Comparison of ENCODE assay signal across 28 mouse cellular contexts in the genomic region with DNA sequence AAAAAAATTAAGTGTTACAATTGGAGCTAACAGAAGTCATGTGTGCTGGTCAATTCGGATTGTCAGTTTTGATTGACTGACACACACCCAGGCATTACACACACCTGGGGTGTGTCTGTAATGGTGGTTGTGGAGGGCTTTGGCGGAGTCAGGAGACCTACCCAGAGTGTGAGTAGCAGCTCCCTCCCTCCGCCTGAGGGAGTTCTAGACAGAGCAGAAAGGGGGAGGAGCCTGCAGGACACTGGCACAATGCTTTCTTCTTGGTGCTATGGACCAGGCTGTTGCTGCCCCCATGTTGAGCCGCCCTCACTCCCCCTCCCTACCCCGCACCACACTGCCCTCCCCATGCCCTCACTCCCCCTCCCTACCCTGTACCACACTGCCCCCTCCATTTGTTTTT. TPM values are rescaled to one million over a fixed set of nuclear protein-coding genes. Genes with fewer than 3 reads are reported as not detected.
DNase-seq lines count a peak whose midpoint lies in the region; ATAC-seq and TF ChIP-seq lines count a peak whose summit lies in the region.
"Had no signal": no experiment of that assay in that cellular context is flagged by ENCODE, and none has a peak within 500 bp of the region (broad histone marks: within the 10 kb centered on the region; RNA-seq: fewer than 3 reads in every experiment).

No protein-coding gene starts in this region.

- DNase-seq in kidney, postnatal 25 days = no peak
- no peak for DNase-seq in liver, postnatal 0 days
- DNase-seq in midbrain, embryonic 14.5 days = no peak
- DNase-seq in ZHBTc4 (ENCODE audit: low read depth, low spot score) = peak; percentile 41
- DNase-seq: adrenal gland, adult 8-10 months; cerebellum, adult 8-10 months; cerebellum, postnatal 25 days; gastrocnemius, postnatal 10 days; heart, postnatal 14 days; kidney, adult 2 months; layer of hippocampus, adult 9-11 months; right cerebral cortex, postnatal 25 days; thymus, adult 2 months; thymus, postnatal 36 days had no signal

- H3K4me2 ChIP-seq in kidney, embryonic 14.5 days (replicated peaks; ENCODE audit: low read depth, low read length) = no peak overlapping the region
- no peak overlapping the region for H3K4me2 ChIP-seq in liver, embryonic 12.5 days
- H3K4me2 ChIP-seq in liver, postnatal 0 days (ENCODE audit: low read depth, low read length) = no peak overlapping the region
- H3K4me2 ChIP-seq in midbrain, embryonic 14.5 days (ENCODE audit: low read length) = no peak overlapping the region
- H3K4me2 ChIP-seq in midbrain, embryonic 15.5 days = no peak overlapping the region
- H3K4me2 ChIP-seq: forebrain, embryonic 12.5 days; heart, embryonic 13.5 days; hindbrain, embryonic 15.5 days; limb, embryonic 15.5 days; midbrain, embryonic 11.5 days had no signal

- H3K27me3 ChIP-seq in kidney, embryonic 14.5 days (ENCODE audit: control insufficient read depth, insufficient read depth, low read length) = no peaks in the 10 kb centered on the region
- no peaks in the 10 kb centered on the region for H3K27me3 ChIP-seq in liver, embryonic 12.5 days (replicated peaks)
- H3K27me3 ChIP-seq in liver, postnatal 0 days (ENCODE audit: insufficient read depth, low read length) = no peaks in the 10 kb centered on the region
- H3K27me3 ChIP-seq in midbrain, embryonic 14.5 days (ENCODE audit: control insufficient read depth, insufficient read depth, low read length) = no peaks in the 10 kb centered on the region
- no peaks in the 10 kb centered on the region for H3K27me3 ChIP-seq in midbrain, embryonic 15.5 days (replicated peaks)
- H3K27me3 ChIP-seq: forebrain, embryonic 12.5 days; heart, embryonic 13.5 days; hindbrain, embryonic 15.5 days; limb, embryonic 15.5 days had no signal

- TF ChIP-seq EP300 in liver, postnatal 0 days (IDR thresholded peaks at IDR 0.05; ENCODE audit: low read depth) = no peak

- WGBS in kidney, embryonic 14.5 days = 61% methylated on average over 5 of the region's 5 CpGs
- 54% methylated on average over 5 of the region's 5 CpGs for WGBS in liver, embryonic 12.5 days (ENCODE audit: insufficient replicate concordance)
- WGBS in liver, postnatal 0 days (ENCODE audit: insufficient replicate concordance) = 56% methylated on average over 4 of the region's 5 CpGs
- WGBS in midbrain, embryonic 14.5 days = 53% methylated on average over 5 of the region's 5 CpGs
- WGBS in midbrain, embryonic 15.5 days = 42% methylated on average over 5 of the region's 5 CpGs

- no peaks in the 10 kb centered on the region for H3K4me1 ChIP-seq in kidney, embryonic 14.5 days (ENCODE audit: control insufficient read depth, insufficient read depth, low read length)
- no peaks in the 10 kb centered on the region for H3K4me1 ChIP-seq in liver, embryonic 12.5 days
- peaks cover 2% of the 10 kb centered on the region; the same call in 1 of the 2 replicates for H3K4me1 ChIP-seq in liver, postnatal 0 days (ENCODE audit: insufficient read depth)
- H3K4me1 ChIP-seq in midbrain, embryonic 14.5 days (ENCODE audit: control insufficient read depth, insufficient read depth, low read length) = no peaks in the 10 kb centered on the region
- no peaks in the 10 kb centered on the region for H3K4me1 ChIP-seq in midbrain, embryonic 15.5 days
- H3K4me1 ChIP-seq: forebrain, embryonic 12.5 days; hindbrain, embryonic 15.5 days; limb, embryonic 10.5 days; limb, embryonic 15.5 days had no signal

- ATAC-seq in kidney, embryonic 14.5 days (ENCODE audit: low FRiP score, low TSS enrichment) = 0 out of 2 replicates have a peak, but pooled peaks have one; percentile 43
- ATAC-seq in liver, embryonic 12.5 days = peak; percentile 52; the same call in 1 of the 2 replicates
- ATAC-seq in liver, postnatal 0 days = no peak
- ATAC-seq in midbrain, embryonic 14.5 days (ENCODE audit: low FRiP score, low TSS enrichment) = 0 out of 2 replicates have a peak, but pooled peaks have one; percentile 24
- ATAC-seq in midbrain, embryonic 15.5 days (replicated peaks) = no peak
- ATAC-seq: CD4-positive, CD25-positive, alpha-beta regulatory T cell, adult 4 months; inflammation-experienced regulatory T-cells, adult 6 months had no signal

- no peak overlapping the region for H3K9ac ChIP-seq in kidney, embryonic 14.5 days (ENCODE audit: low read depth, low read length)
- H3K9ac ChIP-seq in liver, embryonic 12.5 days = no peak overlapping the region
- no peak overlapping the region for H3K9ac ChIP-seq in liver, postnatal 0 days (replicated peaks)
- no peak overlapping the region for H3K9ac ChIP-seq in midbrain, embryonic 14.5 days (replicated peaks; ENCODE audit: low read length)
- H3K9ac ChIP-seq in midbrain, embryonic 15.5 days = no peak overlapping the region
- H3K9ac ChIP-seq: forebrain, embryonic 12.5 days; heart, embryonic 13.5 days; hindbrain, embryonic 15.5 days; limb, embryonic 15.5 days; liver, embryonic 14.5 days had no signal

- no peak overlapping the region for H3K4me3 ChIP-seq in kidney, embryonic 14.5 days (ENCODE audit: low read length)
- no peak overlapping the region for H3K4me3 ChIP-seq in liver, embryonic 12.5 days
- no peak overlapping the region for H3K4me3 ChIP-seq in liver, postnatal 0 days (ENCODE audit: low read depth, low read length)
- no peak overlapping the region for H3K4me3 ChIP-seq in midbrain, embryonic 14.5 days (replicated peaks; ENCODE audit: low read depth, low read length)
- no peak overlapping the region for H3K4me3 ChIP-seq in midbrain, embryonic 15.5 days
- H3K4me3 ChIP-seq: erythroblast, embryonic 14.5 days; forebrain, embryonic 12.5 days; heart, embryonic 13.5 days; hindbrain, embryonic 10.5 days; hindbrain, embryonic 15.5 days; limb, embryonic 10.5 days; limb, embryonic 15.5 days had no signal

- no peaks in the 10 kb centered on the region for H3K9me3 ChIP-seq in kidney, embryonic 14.5 days (ENCODE audit: control insufficient read depth, low read length)
- no peaks in the 10 kb centered on the region for H3K9me3 ChIP-seq in liver, embryonic 12.5 days (replicated peaks)
- no peaks in the 10 kb centered on the region for H3K9me3 ChIP-seq in liver, postnatal 0 days (ENCODE audit: low read length)
- no peaks in the 10 kb centered on the region for H3K9me3 ChIP-seq in midbrain, embryonic 14.5 days (ENCODE audit: control insufficient read depth, low read length)
- H3K9me3 ChIP-seq in midbrain, embryonic 15.5 days = no peaks in the 10 kb centered on the region
- H3K9me3 ChIP-seq: forebrain, embryonic 12.5 days; heart, embryonic 13.5 days; hindbrain, embryonic 10.5 days; hindbrain, embryonic 15.5 days; limb, embryonic 10.5 days; limb, embryonic 15.5 days had no signal

- no peak overlapping the region for H3K27ac ChIP-seq in kidney, embryonic 14.5 days (ENCODE audit: low read depth, low read length)
- H3K27ac ChIP-seq in liver, embryonic 12.5 days = no peak overlapping the region
- no peak overlapping the region for H3K27ac ChIP-seq in liver, postnatal 0 days (ENCODE audit: low read depth)
- H3K27ac ChIP-seq in midbrain, embryonic 14.5 days (replicated peaks; ENCODE audit: low read depth, low read length) = no peak overlapping the region
- no peak overlapping the region for H3K27ac ChIP-seq in midbrain, embryonic 15.5 days
- H3K27ac ChIP-seq: forebrain, embryonic 12.5 days; heart, embryonic 13.5 days; hindbrain, embryonic 10.5 days; hindbrain, embryonic 15.5 days; limb, embryonic 10.5 days; limb, embryonic 15.5 days; liver, embryonic 14.5 days had no signal

- TF ChIP-seq CTCF in liver, postnatal 0 days (IDR thresholded peaks at IDR 0.05; ENCODE audit: low read depth) = no peak

- H3K36me3 ChIP-seq in kidney, embryonic 14.5 days (ENCODE audit: control insufficient read depth, insufficient read depth, low read length) = no peaks in the 10 kb centered on the region
- H3K36me3 ChIP-seq in liver, embryonic 12.5 days = no peaks in the 10 kb centered on the region
- no peaks in the 10 kb centered on the region for H3K36me3 ChIP-seq in liver, postnatal 0 days (replicated peaks; ENCODE audit: insufficient read depth, low read length)
- H3K36me3 ChIP-seq in midbrain, embryonic 14.5 days (ENCODE audit: control insufficient read depth, insufficient read depth, low read length) = no peaks in the 10 kb centered on the region
- no peaks in the 10 kb centered on the region for H3K36me3 ChIP-seq in midbrain, embryonic 15.5 days (replicated peaks)
- H3K36me3 ChIP-seq: forebrain, embryonic 12.5 days; heart, embryonic 13.5 days; hindbrain, embryonic 10.5 days; hindbrain, embryonic 15.5 days; limb, embryonic 10.5 days; limb, embryonic 15.5 days had no signal

RNA-seq across cellular contexts. Expression of a gene that starts 25.6 kb away (rescaled TPM):
- 6.4 and 10.9 TPM in 2 replicates for polyA plus RNA-seq in kidney, embryonic 14.5 days (2014; fragmentation: Nextera tagmentation; extraction: Ambion mirVana)
- 0.42 and 0.68 TPM in 2 replicates for polyA plus RNA-seq in liver, embryonic 12.5 days (2016; fragmentation: Nextera tagmentation; extraction: Ambion mirVana)
- polyA plus RNA-seq in liver, postnatal 0 days (2015; fragmentation: Nextera tagmentation; extraction: Ambion mirVana) = 0.39 and 0.44 TPM in 2 replicates
- 4.1 and 5.7 TPM in 2 replicates for polyA plus RNA-seq in midbrain, embryonic 14.5 days (2014; fragmentation: Nextera tagmentation; extraction: Ambion mirVana)
- polyA plus RNA-seq in midbrain, embryonic 15.5 days (2015; fragmentation: Nextera tagmentation; extraction: Ambion mirVana) = 5.9 and 7.2 TPM in 2 replicates
- polyA plus RNA-seq: CD4-positive, CD25-positive, alpha-beta regulatory T cell, adult 4 months; erythroblast, embryonic 14.5 days; inflammation-experienced regulatory T-cells, adult 6 months had no signal

Comparison
In these comparisons a context has a peak if more than half of its experiments do, and no peak if none do; other contexts are left out.
1. ATAC-seq: peak in kidney, embryonic 14.5 days (single experiment), liver, embryonic 12.5 days (single experiment) and midbrain, embryonic 14.5 days (single experiment); none in liver, postnatal 0 days (single experiment) and midbrain, embryonic 15.5 days (single experiment).